Mouse (Mus musculus): Measurements from ENCODE around the gene Akap8l.
A peak's percentile ranks its signal among the peaks of the same experiment; 100 is the strongest.

Akap8l gene

GRCm38 (mm10) chr17:32350382-32350983, at the start of gene Akap8l:
Gene Akap8l (minus strand): TSS chr17:32350607.
- peak; percentile 93 to 97 for DNase-seq

- no peak for DNase-seq
These were observed 45.9 kb upstream of the Akap8l start for GRCm38 (mm10) chr17:32396266-32396665.

GRCm38 (mm10) chr17:32393944-32394343, 43.5 kb upstream of the Akap8l start:
- DNase-seq = no peak

- DNase-seq = peak; percentile 80 to 89
These were observed 38.8 kb upstream of the Akap8l start, which contains the start of gene Wiz for GRCm38 (mm10) chr17:32389101-32389659. Gene Wiz (minus strand): TSS chr17:32389439.

GRCm38 (mm10) chr17:32388370-32389100, 38.1 kb upstream of the Akap8l start:
- peak; percentile 65 to 68 for DNase-seq

- no peak for DNase-seq
These were observed 37.6 kb upstream of the Akap8l start for GRCm38 (mm10) chr17:32387986-32388369.

GRCm38 (mm10) chr17:32386659-32387432, 36.4 kb upstream of the Akap8l start:
- DNase-seq = peak in 1 of 2 experiments; percentile 64

- no peak for DNase-seq
These were observed 33.3 kb upstream of the Akap8l start for GRCm38 (mm10) chr17:32383661-32384060.

- DNase-seq = no peak
These were observed 32.2 kb upstream of the Akap8l start for GRCm38 (mm10) chr17:32382576-32382975.

GRCm38 (mm10) chr17:32378786-32379185, 28.4 kb upstream of the Akap8l start:
- DNase-seq = no peak

GRCm38 (mm10) chr17:32377137-32377536, 26.7 kb upstream of the Akap8l start:
- no peak for DNase-seq

- DNase-seq = no peak
These were observed 26.1 kb upstream of the Akap8l start for GRCm38 (mm10) chr17:32376475-32376874.

- DNase-seq = no peak
These were observed 18.7 kb upstream of the Akap8l start for GRCm38 (mm10) chr17:32368991-32369578.

- no peak for DNase-seq
These were observed 17.3 kb upstream of the Akap8l start for GRCm38 (mm10) chr17:32367706-32368105.

GRCm38 (mm10) chr17:32365296-32365695, 14.9 kb upstream of the Akap8l start:
- DNase-seq = no peak

- DNase-seq = no peak
These were observed 14.4 kb upstream of the Akap8l start for GRCm38 (mm10) chr17:32364850-32365249.

GRCm38 (mm10) chr17:32364331-32364730, 13.9 kb upstream of the Akap8l start:
- peak; percentile 67 to 69 for DNase-seq

- DNase-seq = no peak
These were observed 13.5 kb upstream of the Akap8l start for GRCm38 (mm10) chr17:32363821-32364301.

- DNase-seq = no peak
These were observed 12.3 kb upstream of the Akap8l start for GRCm38 (mm10) chr17:32362686-32363085.

- no peak for DNase-seq
These were observed 9.5 kb upstream of the Akap8l start for GRCm38 (mm10) chr17:32359928-32360327.

GRCm38 (mm10) chr17:32358943-32359340, 8.5 kb upstream of the Akap8l start:
- no peak for DNase-seq

- DNase-seq = no peak
These were observed 8.0 kb upstream of the Akap8l start for GRCm38 (mm10) chr17:32358192-32358942.

All from thymus, adult 18-20 months (tissue).